Mouse (Mus musculus) embryo, embryonic 9.5 days (tissue): ENCODE results near the gene Fam160b1.

ENCODE experiments used
- DNase-seq: peaks from one replicate; pipeline ENCODE4 v3.0.0-alpha.2; 2017; ENCODE audit errors: extremely low spot score

The Fam160b1 gene

DNA sequence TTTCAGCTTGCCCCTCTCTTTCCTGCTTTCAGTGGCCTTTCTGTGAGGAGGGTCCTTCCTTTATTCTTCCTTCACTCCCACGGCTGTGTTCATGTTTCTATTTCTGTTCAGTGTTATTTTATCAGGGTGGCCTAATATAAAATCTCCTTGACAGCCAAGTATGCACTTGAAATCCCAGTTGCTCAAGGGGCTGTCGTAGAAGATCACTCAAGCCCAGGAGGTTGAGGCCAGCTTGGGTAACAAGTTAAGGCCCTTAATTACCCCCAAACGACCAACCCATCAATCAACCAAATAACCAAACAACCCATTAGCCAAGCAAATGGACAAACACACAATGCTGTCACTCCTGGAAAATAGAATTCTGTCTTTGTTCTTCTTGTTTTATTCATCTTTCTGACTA lies 62.9 kb downstream of the Fam160b1 start:
- no peak for DNase-seq

DNA sequence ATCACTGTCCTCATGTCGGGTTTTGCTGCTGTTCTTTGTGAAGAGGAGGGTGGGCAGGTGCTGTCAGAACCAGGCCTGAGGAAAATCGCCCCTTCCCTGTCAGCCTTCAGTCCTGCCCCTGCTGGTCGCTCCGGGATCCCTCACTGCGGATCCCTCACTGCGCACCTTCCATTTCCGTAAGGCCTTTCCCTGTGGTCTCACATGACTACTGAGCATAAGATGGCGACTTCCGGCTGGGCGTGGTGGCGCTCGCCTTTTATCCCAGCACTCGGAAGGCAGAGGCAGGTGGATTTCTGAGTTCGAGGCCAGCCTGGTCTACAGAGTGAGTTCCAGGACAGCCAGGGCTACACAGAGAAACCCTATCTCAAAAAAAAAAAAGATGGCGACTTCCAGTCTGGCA lies 64.8 kb downstream of the Fam160b1 start:
- no peak for DNase-seq

- no peak for DNase-seq
Observed at GRCm38 (mm10) chr19:57426841-57427240, 66.4 kb downstream of the Fam160b1 start.

- no peak for DNase-seq
Observed at GRCm38 (mm10) chr19:57427756-57428438, 67.4 kb downstream of the Fam160b1 start.

- no peak for DNase-seq
Observed at GRCm38 (mm10) chr19:57428641-57429040, 68.2 kb downstream of the Fam160b1 start.

GRCm38 (mm10) chr19:57429926-57430325 lies 69.4 kb downstream of the Fam160b1 start:
- DNase-seq: no peak

GRCm38 (mm10) chr19:57431476-57431875 lies 71.0 kb downstream of the Fam160b1 start:
- DNase-seq: no peak

- no peak for DNase-seq
Observed at GRCm38 (mm10) chr19:57434024-57434423, 73.5 kb downstream of the Fam160b1 start.

GRCm38 (mm10) chr19:57436586-57437021 lies 76.1 kb downstream of the Fam160b1 start:
- DNase-seq: no peak

GRCm38 (mm10) chr19:57437042-57437441 lies 76.6 kb downstream of the Fam160b1 start:
- DNase-seq: no peak
